Mouse (Mus musculus) midbrain, embryonic 11.5 days (tissue): ENCODE measurements around the gene Fig4. TPM values are rescaled to one million over a fixed set of nuclear protein-coding genes. Genes with fewer than 3 reads are reported as not detected.

Experiments used
- ATAC-seq: fragments of 200-750 bp; cut with Nextera tagmentation; 2 replicates; pipeline ENCODE4 v1.8.0; 2017; ENCODE audit warnings: moderate TSS enrichment, moderate library complexity; ENCODE audit not compliant: low FRiP score
- DNase-seq: peaks from one replicate; pipeline ENCODE4 v3.0.0; 2015; ENCODE audit warnings: low spot score; ENCODE audit errors: missing footprints
- H3K27ac ChIP-seq: fragments of 300-500 bp; sonication (generic); 2 replicates; pipeline ENCODE4 v1.5.1; 2014; ENCODE audit warnings: low read depth, low read length
- H3K27me3 ChIP-seq: fragments of 300-500 bp; sonication (generic); 2 replicates; pipeline ENCODE4 v1.6.1; 2014; ENCODE audit warnings: mild to moderate bottlenecking, low read length, moderate library complexity, mixed read lengths; ENCODE audit not compliant: control insufficient read depth, insufficient read depth
- H3K36me3 ChIP-seq: fragments of 300-500 bp; sonication (generic); 2 replicates; pipeline ENCODE4 v1.6.1; 2014; ENCODE audit warnings: mild to moderate bottlenecking, low read length, moderate library complexity, mixed read lengths; ENCODE audit not compliant: control insufficient read depth, insufficient read depth
- H3K4me1 ChIP-seq: fragments of 300-500 bp; sonication (generic); 2 replicates; pipeline ENCODE4 v1.6.1; 2014; ENCODE audit warnings: low read length; ENCODE audit not compliant: control insufficient read depth, insufficient read depth
- H3K4me2 ChIP-seq: fragments of 300-500 bp; sonication (generic); 2 replicates; pipeline ENCODE4 v1.6.1; 2014; ENCODE audit warnings: mild to moderate bottlenecking, moderate library complexity
- H3K4me3 ChIP-seq: fragments of 300-500 bp; sonication (generic); 2 replicates; pipeline ENCODE4 v1.5.1; 2014; ENCODE audit warnings: low read depth, low read length
- H3K9ac ChIP-seq: fragments of 300-500 bp; sonication (generic); 2 replicates; pipeline ENCODE4 v1.6.1; 2014; ENCODE audit warnings: low read length
- H3K9me3 ChIP-seq: fragments of 300-500 bp; sonication (generic); 2 replicates; pipeline ENCODE4 v1.6.1; 2016; ENCODE audit warnings: low read length; ENCODE audit not compliant: control insufficient read depth
- WGBS: fragments of 180-500 bp; shearing (Covaris S2); extraction: QIAGEN DNeasy Blood & Tissue Kit; methylation state at CpG from one replicate; pipeline ENCODE4 v1.1.7; 2014; 5-methylcytosine and 5-hydroxymethylcytosine counted together
- polyA plus RNA-seq: library from polyadenylated mRNA; unstranded; fragments of >200 nt; fragmentation: Nextera tagmentation; extraction: Ambion mirVana; gene quantifications from 2 replicates; pipeline ENCODE4 v1.2.1, GENCODE M21; 2014

Fig4 gene
- polyA plus RNA-seq, 1 experiment from 2014 or later = 22.4 TPM

- no peak overlapping the region for H3K4me2 ChIP-seq
- ATAC-seq = no peak
- H3K36me3 ChIP-seq = no peaks in the 10 kb centered on the region
- no peak for DNase-seq
- no peaks in the 10 kb centered on the region for H3K9me3 ChIP-seq
- H3K27me3 ChIP-seq = no peaks in the 10 kb centered on the region
- H3K4me1 ChIP-seq = no peaks in the 10 kb centered on the region
- WGBS = 74% methylated on average over 3 of the region's 3 CpGs
- H3K9ac ChIP-seq = no peak overlapping the region
- H3K27ac ChIP-seq = no peak overlapping the region
- H3K4me3 ChIP-seq = no peak overlapping the region
These were observed 67.5 kb downstream of the Fig4 start for GRCm38 (mm10) chr10:41235584-41235983.

DNA sequence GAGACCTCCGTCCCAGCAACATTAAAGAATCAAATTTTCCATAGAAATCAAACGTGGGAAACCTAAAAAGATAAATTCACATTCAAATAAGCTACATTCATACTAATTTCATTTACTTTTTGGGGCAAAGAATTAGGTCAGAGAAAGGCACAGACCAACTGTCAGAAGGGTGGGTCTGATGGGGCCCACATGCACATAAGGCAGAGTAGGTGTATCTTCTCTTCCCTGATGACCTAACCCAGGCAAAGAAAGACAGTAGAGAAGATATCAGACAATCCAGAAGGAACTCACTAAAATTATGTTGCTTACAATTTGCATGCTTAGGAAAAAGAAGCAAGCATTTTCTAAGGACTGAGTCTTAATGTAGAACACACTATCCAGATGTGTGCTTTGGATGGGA, 67.9 kb downstream of the Fig4 start:
- DNase-seq (no peak), ATAC-seq (no peak)
- H3K9me3 ChIP-seq = no peaks in the 10 kb centered on the region
- H3K27ac ChIP-seq = no peak overlapping the region
- no peak overlapping the region for H3K4me3 ChIP-seq
- H3K9ac ChIP-seq = no peak overlapping the region
- H3K36me3 ChIP-seq = no peaks in the 10 kb centered on the region
- no peaks in the 10 kb centered on the region for H3K27me3 ChIP-seq
- 88% methylated on average over 2 of the region's 2 CpGs for WGBS
- H3K4me2 ChIP-seq = no peak overlapping the region
- no peaks in the 10 kb centered on the region for H3K4me1 ChIP-seq

DNA sequence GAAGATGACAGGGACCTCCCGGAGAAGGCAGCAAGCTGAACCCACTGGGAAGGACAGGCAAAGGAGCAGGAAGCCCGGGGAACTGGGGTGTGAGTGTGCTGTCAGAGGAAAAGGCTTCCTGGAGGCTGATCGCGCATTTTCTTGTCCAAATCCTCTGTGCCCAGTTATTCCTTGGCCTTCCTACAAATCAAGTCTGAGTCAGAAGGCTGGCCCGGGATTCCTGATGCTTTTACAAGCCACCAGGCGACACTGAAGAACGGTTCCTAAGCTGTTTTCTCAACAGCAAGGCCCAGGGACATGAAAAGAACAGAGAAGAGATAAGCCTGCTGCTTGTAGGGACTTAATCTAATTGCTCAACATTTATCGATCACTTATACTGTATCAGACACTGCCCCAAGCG, 68.5 kb downstream of the Fig4 start:
- Histone ChIP-seq H3K9me3 (no peaks in the 10 kb centered on the region), H3K27ac (no peak overlapping the region), H3K4me1 (no peaks in the 10 kb centered on the region), H3K36me3 (no peaks in the 10 kb centered on the region), H3K9ac (no peak overlapping the region), H3K27me3 (no peaks in the 10 kb centered on the region), H3K4me2 (no peak overlapping the region), H3K4me3 (no peak overlapping the region)
- ATAC-seq (no peak), DNase-seq (no peak)
- 86% methylated on average over 9 of the region's 9 CpGs for WGBS

- WGBS = 85% methylated on average over 6 of the region's 6 CpGs
- Histone ChIP-seq H3K4me1 (no peaks in the 10 kb centered on the region), H3K27ac (no peak overlapping the region), H3K27me3 (no peaks in the 10 kb centered on the region), H3K9ac (no peak overlapping the region), H3K9me3 (no peaks in the 10 kb centered on the region), H3K4me2 (no peak overlapping the region), H3K36me3 (no peaks in the 10 kb centered on the region), H3K4me3 (no peak overlapping the region)
- DNase-seq (no peak), ATAC-seq (no peak)
These were observed 69.9 kb downstream of the Fig4 start for GRCm38 (mm10) chr10:41233140-41233539.

- ATAC-seq = no peak
These were observed 71.8 kb downstream of the Fig4 start for GRCm38 (mm10) chr10:41231163-41231835.

GRCm38 (mm10) chr10:41227626-41228025, 75.4 kb downstream of the Fig4 start:
- Histone ChIP-seq H3K4me2 (no peak overlapping the region), H3K36me3 (no peaks in the 10 kb centered on the region), H3K27ac (no peak overlapping the region), H3K27me3 (no peaks in the 10 kb centered on the region), H3K4me3 (no peak overlapping the region), H3K4me1 (no peaks in the 10 kb centered on the region), H3K9me3 (no peaks in the 10 kb centered on the region), H3K9ac (no peak overlapping the region)
- ATAC-seq (no peak), DNase-seq (no peak)
- 92% methylated on average over 7 of the region's 7 CpGs for WGBS

More at GRCm38 (mm10) chr10:41231163-41231835, 71.8 kb downstream of the Fig4 start:
- Histone ChIP-seq H3K9ac (no peak overlapping the region), H3K27ac (no peak overlapping the region), H3K27me3 (no peaks in the 10 kb centered on the region), H3K4me3 (no peak overlapping the region), H3K4me2 (no peak overlapping the region), H3K36me3 (no peaks in the 10 kb centered on the region), H3K9me3 (no peaks in the 10 kb centered on the region), H3K4me1 (no peaks in the 10 kb centered on the region)
- DNase-seq = no peak
- 85% methylated on average over 6 of the region's 6 CpGs for WGBS

DNA sequence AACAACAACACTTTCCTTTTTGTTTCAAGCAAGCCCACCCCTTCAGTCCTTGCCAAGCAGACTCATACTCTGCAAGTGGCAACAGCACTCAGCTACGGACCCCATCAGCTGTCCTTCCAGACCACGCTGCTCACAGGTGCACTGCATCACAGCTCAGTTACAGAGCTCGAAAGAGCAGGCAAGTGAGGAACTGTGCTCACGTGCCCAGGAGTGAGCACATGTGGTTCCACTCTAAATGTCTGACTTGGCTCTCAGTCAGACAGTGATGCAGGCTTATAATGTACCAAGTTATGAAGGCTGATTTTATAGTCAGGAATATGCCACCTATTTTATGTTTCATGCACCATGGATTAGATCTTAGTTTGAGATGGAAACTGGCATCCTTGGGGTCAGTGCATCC, 79.6 kb downstream of the Fig4 start:
- ATAC-seq (no peak), DNase-seq (no peak)
- no peak overlapping the region for H3K4me3 ChIP-seq
- no peak overlapping the region for H3K27ac ChIP-seq
- no peak overlapping the region for H3K4me2 ChIP-seq
- no peak overlapping the region for H3K9ac ChIP-seq
- no peaks in the 10 kb centered on the region for H3K36me3 ChIP-seq
- H3K9me3 ChIP-seq = no peaks in the 10 kb centered on the region
- WGBS = 89% methylated on average over 4 of the region's 4 CpGs
- H3K4me1 ChIP-seq = no peaks in the 10 kb centered on the region
- no peaks in the 10 kb centered on the region for H3K27me3 ChIP-seq

- Histone ChIP-seq H3K27me3 (no peaks in the 10 kb centered on the region), H3K9ac (no peak overlapping the region), H3K4me3 (no peak overlapping the region), H3K9me3 (no peaks in the 10 kb centered on the region), H3K36me3 (no peaks in the 10 kb centered on the region), H3K27ac (no peak overlapping the region), H3K4me2 (no peak overlapping the region), H3K4me1 (no peaks in the 10 kb centered on the region)
- ATAC-seq = no peak
- WGBS = 82% methylated on average over 4 of the region's 4 CpGs
- no peak for DNase-seq
These were observed 81.9 kb downstream of the Fig4 start for GRCm38 (mm10) chr10:41221204-41221603.

DNA sequence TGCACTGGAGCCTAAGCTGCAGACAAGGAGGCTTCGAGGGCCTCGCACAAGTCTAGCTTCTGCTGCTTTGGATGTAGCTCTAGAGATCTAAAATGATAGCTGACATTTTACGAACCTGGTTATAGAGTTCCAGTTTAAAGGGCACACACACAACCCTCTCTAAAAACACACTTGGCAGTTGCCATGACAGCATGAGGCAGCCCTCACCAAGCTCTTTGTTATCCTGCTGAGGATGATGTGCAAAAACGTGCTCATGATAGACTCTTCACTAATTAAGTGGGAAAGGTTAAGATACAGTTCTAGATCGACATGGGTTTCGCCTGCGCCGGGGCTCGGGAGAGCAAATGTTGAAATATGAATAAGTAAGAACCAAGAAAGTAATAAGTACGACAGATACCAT, 84.2 kb downstream of the Fig4 start:
- Histone ChIP-seq H3K9me3 (no peaks in the 10 kb centered on the region), H3K4me3 (no peak overlapping the region), H3K9ac (no peak overlapping the region), H3K27ac (no peak overlapping the region), H3K4me1 (no peaks in the 10 kb centered on the region), H3K4me2 (no peak overlapping the region), H3K36me3 (no peaks in the 10 kb centered on the region), H3K27me3 (no peaks in the 10 kb centered on the region)
- ATAC-seq = no peak
- no peak for DNase-seq
- 92% methylated on average over 10 of the region's 10 CpGs for WGBS
